In the genomic region with DNA sequence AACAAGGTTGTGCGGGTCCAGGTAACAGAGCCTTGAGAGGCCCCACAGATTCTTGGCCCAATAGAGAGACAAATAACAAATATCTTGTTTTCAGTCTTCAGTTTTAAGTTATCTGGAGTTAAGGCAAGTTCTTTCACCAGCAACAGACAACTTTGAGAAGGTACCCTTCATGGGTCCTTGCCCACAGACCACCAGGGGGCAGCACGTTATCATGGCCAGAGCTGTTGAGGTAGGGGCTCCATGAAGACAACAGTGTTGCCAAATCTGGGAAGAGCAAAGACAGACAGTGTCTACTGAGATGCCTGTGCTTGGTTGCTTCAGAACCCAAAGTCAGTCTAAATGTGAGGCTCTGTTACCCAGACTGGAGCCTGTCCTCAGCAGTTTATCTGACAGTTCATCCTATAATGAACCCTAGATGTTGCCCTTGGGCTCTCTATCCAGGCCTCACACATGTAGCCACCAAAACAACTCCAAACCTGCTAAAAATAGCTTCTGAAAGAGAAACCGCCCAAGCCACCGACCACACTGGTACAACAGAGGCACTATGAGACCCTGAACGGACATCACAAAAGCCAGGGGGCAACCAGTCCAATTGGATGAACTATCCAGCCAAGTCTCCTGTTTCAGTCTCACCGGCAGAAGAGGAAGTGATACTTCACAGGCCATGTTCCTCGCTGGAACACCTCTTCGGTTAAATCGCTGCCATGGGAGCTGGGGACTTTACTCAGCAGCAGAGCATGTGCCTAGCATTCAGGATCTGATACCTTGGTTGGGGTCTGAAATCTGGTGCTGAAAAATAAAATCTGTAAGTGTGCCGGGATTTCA, we compare ENCODE assay signal across 1 mouse cellular context.
TF ChIP-seq lines count a peak whose summit lies in the region.

No protein-coding gene starts in this region.

TF ChIP-seq in MEL, 35 proteins besides CTCF, POLR2A, EP300 and RAD21 (continued from another document):
- TF ChIP-seq TBP (IDR thresholded peaks at IDR 0.05; ENCODE audit: low read depth, low read length), result no peak
- TF ChIP-seq ZC3H11A (IDR thresholded peaks at IDR 0.05; ENCODE audit: low read depth, low read length), result no peak
- TF ChIP-seq ZNF384 (IDR thresholded peaks at IDR 0.05; ENCODE audit: low read depth, low read length), result no peak
- no peak for TF ChIP-seq NRF1 (IDR thresholded peaks at IDR 0.05; ENCODE audit: insufficient read depth, low read depth, low read length, poor library complexity, severe bottlenecking)
